Mouse (Mus musculus) kidney, adult 8-10 months (tissue): Measurements from ENCODE around the gene H60b.
"Not testable (repeated sequence)": the region's sequence is repeated elsewhere in the genome, so short reads cannot be mapped to it uniquely, and the experiment has no call there.

ENCODE experiments used
- DNase-seq, 2 experiments: peaks; one replicate each; pipeline ENCODE4 v3.0.0; 2022

The H60b gene

GRCm38 (mm10) chr10:22165328-22166003 is 7.1 kb downstream of the H60b start:
- DNase-seq = not testable (repeated sequence)

GRCm38 (mm10) chr10:22166025-22166424 is 7.6 kb downstream of the H60b start:
- not testable (repeated sequence) for DNase-seq

- not testable (repeated sequence) for DNase-seq
These were observed 8.7 kb downstream of the H60b start for GRCm38 (mm10) chr10:22167061-22167460.

DNA sequence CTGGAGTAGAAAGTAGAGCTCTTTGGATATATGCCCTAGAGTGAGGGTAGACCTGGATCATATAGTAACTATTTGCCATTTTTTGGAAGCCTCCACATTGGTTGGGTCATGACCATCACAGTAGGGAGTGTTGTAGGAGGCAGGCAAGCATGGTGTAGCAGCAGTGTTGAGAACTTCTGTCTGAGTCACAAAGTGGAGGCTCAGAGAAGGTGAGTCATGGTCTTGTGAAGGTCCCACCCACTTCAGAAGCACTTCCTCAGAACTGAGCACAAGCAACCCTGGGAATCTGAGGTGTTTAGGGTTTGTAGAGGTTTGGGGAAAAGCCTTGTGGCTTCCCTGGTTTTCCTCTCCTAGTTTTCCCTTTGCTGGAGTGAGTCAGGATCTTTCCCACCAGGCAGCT is 10.7 kb downstream of the H60b start:
- DNase-seq = not testable (repeated sequence)

- not testable (repeated sequence) for DNase-seq
These were observed 14.3 kb downstream of the H60b start for GRCm38 (mm10) chr10:22172431-22173334.

DNA sequence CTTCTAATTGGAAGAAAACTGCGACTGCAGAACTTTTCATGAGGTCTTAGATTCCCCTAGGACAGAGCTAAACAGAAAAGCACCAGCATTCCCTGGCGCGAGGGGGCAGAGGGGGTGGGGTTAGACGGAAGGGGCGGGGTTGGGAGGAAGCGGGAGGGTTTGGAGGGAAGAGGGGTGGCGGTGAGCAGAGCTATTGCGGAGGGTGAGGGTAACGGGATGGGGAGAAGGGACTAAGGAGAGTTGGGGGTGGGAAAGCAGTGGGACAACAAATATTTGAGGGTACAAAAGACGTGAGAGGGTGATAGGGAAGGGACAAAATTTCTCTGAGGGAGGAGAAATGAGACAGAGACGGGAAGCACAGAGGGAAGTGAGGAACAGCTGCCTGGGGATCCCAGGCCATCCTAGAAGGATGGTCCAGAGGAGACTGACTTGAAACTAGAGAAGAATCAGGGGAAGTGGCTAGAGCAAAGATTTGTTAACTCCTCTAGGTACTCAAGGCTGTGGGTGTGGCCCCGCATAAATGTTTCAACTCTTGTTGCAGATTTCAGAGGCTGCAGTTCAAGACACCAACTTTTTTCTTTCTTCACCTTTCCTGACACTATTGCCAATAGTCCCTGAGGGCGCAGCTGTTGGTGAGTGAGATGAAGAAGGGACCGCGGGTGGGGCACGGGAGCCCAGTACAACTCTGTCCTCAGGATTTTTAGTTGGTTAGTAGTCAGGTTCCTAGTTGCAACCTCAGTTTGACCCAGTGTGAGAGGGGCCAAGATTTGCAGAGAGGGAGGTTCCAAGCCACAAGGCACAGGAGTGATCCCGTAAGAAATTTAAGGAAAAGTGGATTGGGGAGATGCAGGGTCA is 15.2 kb downstream of the H60b start:
- not testable (repeated sequence) for DNase-seq

GRCm38 (mm10) chr10:22174190-22174487 is 15.8 kb downstream of the H60b start:
- not testable (repeated sequence) for DNase-seq

GRCm38 (mm10) chr10:22176515-22176914 is 18.1 kb downstream of the H60b start:
- not testable (repeated sequence) for DNase-seq

- not testable (repeated sequence) for DNase-seq
These were observed 32.6 kb downstream of the H60b start for GRCm38 (mm10) chr10:22191035-22191434.

DNA sequence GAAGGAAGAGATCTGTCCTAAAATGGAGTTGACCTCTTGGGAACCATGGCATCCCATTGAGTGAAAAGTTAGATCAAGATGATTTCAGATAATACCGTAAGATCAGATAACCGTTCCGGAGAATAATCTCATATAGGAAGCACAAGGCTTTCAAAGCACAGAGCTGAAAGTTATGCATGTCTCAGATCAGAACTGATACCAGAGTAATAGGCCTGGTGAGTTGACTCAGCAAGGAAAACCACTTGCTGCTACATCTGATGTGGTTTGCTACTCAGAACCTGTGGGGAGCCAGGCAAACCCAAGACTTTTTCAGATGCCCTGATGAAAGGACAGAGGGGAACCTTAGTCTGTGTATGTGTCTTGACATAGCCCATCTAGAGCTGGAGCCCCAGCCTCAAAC is 43.0 kb downstream of the H60b start:
- DNase-seq = not testable (repeated sequence)

DNA sequence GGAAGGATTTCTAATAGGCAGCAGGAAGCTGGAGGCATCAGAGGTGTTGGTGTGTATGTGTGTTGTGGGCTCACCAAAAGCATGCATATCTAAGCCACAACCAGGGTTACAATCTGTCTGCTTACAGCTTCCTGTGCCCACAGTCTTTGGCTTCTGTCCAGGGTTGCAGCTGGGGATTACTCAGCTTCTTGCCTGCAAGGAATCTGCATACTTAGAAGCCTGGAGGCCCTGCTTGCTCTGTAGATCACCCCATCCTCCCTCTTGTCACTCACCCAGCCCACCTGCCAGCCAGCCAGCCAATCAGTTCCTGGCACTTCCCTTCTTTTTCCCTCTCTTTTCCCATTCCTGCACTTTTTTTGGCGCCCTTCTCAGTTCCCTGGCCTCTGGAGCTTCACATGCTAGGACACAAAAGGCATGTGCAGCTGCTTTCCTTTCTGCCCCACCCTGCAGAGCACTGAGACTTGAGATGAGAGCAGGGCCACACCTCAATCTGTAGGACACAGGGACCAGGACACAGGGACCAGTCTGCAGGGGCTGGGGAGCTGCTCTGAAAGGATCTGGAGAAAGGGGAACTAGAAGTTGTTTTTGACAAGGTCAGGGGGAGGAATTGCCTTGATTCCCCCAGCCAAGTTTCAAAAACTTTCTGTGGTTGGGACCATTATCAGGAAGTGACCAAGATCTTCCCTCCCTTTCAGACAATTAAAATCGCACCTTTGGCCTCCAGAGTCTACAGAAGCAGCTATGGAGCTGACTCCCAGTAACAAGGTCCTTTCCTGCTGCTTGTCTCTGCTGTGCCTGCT is 44.6 kb downstream of the H60b start:
- DNase-seq = not testable (repeated sequence)

- DNase-seq = not testable (repeated sequence)
These were observed 48.1 kb downstream of the H60b start for GRCm38 (mm10) chr10:22206443-22206842.

DNA sequence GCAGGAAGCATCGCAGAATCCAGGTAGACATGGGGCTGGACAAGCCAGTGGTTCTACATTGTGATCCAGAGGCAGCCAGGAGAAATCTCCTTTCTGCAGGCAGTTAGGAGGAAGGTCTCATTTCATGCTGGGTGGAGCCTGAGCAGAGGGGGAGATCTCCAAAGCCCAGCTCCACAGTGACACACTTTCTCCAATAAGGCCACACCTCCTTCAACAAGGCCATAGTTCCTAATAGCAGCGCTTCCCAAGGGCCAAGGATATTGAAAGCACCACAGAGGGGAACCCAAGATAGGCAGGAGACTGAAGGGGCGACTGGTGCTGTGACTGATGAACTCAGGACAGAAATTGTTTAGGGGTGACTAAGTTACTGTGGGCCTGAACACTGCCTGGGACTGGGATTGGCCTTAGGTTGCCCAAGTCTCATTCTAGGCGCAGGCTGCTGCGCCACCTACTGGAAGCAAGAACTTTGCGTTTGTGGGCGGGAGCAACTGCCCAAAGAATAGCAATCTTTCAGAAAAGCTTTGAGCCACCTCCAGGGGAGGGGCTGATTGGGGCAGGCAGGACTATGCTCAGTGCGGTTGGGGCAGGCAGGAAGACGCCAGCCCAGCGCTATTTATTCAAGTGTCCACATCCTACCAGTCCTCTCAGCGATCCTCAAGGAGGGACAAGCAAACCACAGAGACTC is 53.8 kb downstream of the H60b start:
- DNase-seq = peak; percentile 7 to 58

DNA sequence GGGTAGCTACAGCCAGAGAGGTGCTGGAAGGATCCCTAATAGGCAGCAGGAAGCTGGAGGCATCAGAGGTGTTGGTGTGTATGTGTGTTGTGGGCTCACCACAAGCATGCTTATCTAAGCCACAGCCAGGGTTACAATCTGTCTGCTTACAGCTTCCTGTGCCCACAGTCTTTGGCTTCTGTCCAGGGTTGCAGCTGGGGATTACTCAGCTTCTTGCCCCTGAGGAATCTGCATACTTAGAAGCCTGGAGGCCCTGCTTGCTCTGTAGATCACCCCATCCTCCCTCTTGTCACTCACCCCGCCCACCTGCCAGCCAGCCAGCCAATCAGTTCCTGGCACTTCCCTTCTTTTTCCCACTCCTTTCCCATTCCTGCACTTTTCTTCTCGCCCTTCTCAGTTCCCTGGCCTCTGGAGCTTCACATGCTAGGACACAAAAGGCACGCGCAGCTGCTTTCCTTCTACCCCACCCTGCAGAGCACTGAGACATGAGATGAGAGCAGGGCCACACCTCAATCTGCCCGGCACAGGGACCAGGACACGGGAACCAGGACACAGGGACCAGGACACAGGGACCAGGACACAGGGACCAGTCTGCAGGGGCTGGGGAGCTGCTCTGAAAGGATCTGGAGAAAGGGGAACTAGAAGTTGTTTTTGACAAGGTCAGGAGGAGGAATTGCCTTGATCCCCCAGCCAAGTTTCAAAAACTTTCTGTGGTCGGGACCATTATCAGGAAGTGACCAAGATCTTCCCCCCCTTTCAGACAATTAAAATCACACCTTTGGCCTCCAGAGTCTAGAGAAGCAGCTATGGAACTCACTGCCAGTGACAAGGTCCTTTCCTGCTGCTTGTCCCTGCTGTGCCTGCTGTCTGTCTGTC is 65.3 kb downstream of the H60b start:
- DNase-seq = peak; percentile 2 to 7

GRCm38 (mm10) chr10:22265060-22265459 is 106.7 kb downstream of the H60b start:
- no peak for DNase-seq

DNA sequence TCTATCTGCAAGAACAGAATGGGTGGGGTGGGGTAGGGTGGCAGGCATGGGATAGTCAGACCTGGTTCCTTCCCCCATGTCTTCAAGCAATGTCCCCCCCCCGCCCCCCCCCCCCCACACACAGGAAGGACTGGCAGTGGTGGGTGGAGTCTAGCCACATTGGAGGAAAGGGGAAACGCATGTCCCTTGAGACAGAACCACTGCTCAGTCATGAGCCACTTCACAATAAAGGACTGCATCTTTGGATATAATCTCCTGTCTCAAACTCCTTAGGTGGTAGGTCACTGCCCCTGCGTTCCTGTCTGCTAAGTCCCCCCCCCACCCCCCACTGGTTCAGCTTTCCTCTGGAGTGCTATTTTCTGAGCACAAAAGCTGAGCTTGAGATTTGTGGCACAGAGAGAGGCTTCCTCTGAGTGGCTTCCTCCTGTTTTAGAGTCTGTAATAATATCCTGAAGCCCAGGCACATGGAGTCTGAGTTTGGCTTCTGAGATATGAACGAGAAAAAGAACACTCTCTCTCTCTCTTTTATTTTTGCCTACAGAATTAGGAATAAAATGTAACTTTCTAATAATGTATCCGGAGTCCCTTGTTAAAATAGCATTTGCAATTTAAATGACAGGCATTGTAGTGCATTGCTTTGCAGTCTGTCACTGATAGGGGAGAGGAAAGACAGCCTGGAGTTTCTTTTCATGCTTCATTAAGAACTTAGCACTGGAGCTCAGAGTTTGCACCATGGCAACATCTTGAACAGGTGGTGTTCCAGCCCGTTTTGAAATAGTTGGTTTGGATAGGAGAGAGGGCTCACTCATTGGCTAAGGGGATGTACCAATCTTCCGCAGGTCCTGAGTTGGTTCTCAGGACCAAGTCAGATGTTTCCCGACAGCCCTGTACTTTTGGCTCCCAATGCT is 112.7 kb downstream of the H60b start:
- not testable (repeated sequence) for DNase-seq

- not testable (repeated sequence) for DNase-seq
These were observed 114.7 kb downstream of the H60b start for GRCm38 (mm10) chr10:22272914-22273683.

- DNase-seq = no peak
These were observed 115.4 kb downstream of the H60b start for GRCm38 (mm10) chr10:22273684-22274305.
